Mouse (Mus musculus): Measurements from ENCODE around the gene Nexn. TPM values are rescaled to one million over a fixed set of nuclear protein-coding genes. Genes with fewer than 3 reads are reported as not detected.

Gene Nexn
- polyA plus RNA-seq, 1 experiment from 2014 or later: 5.9 TPM

GRCm38 (mm10) chr3:152192238-152192931, 73.8 kb downstream of the Nexn start:
- WGBS: 45% methylated on average over 9 of the region's 11 CpGs
- no peaks in the 10 kb centered on the region for H3K9me3 ChIP-seq (ENCODE audit: control insufficient read depth, low read length)
- no peaks in the 10 kb centered on the region for H3K36me3 ChIP-seq (ENCODE audit: control insufficient read depth, insufficient read depth, low read length)
- DNase-seq (ENCODE audit: low spot score): no peak
- peaks cover 2% of the 10 kb centered on the region; the same call in 1 of the 2 replicates for H3K4me1 ChIP-seq (ENCODE audit: control insufficient read depth, insufficient read depth, low read length)
- H3K27me3 ChIP-seq (ENCODE audit: control insufficient read depth, insufficient read depth, low read length): no peaks in the 10 kb centered on the region
- H3K27ac ChIP-seq (ENCODE audit: low read depth, low read length): no peak overlapping the region
- peak overlapping the region; percentile 17 for H3K4me3 ChIP-seq (ENCODE audit: low read depth, low read length)
- H3K9ac ChIP-seq (ENCODE audit: low read length): 0 out of 2 replicates have a peak overlapping the region, but pooled peaks have one; percentile 3
- peak overlapping the region; percentile 36 for H3K4me2 ChIP-seq (ENCODE audit: low read depth)
- no peak for ATAC-seq (ENCODE audit: insufficient read depth, low FRiP score, low TSS enrichment)

- H3K9me3 ChIP-seq (ENCODE audit: control insufficient read depth, low read length): no peaks in the 10 kb centered on the region
- ATAC-seq (ENCODE audit: insufficient read depth, low FRiP score, low TSS enrichment) (no peak; the same call in 1 of the 2 replicates), DNase-seq (ENCODE audit: low spot score) (peak; percentile 27)
- no peaks in the 10 kb centered on the region; the same call in 1 of the 2 replicates for H3K36me3 ChIP-seq (ENCODE audit: control insufficient read depth, insufficient read depth, low read length)
- H3K4me1 ChIP-seq (ENCODE audit: control insufficient read depth, insufficient read depth, low read length): peaks cover 2% of the 10 kb centered on the region; the same call in 1 of the 2 replicates
- no peak overlapping the region for H3K27ac ChIP-seq (ENCODE audit: low read depth, low read length)
- 33% methylated on average over 6 of the region's 6 CpGs for WGBS
- H3K4me2 ChIP-seq (ENCODE audit: low read depth): peak overlapping the region; percentile 36
- H3K27me3 ChIP-seq (ENCODE audit: control insufficient read depth, insufficient read depth, low read length): no peaks in the 10 kb centered on the region
- H3K4me3 ChIP-seq (ENCODE audit: low read depth, low read length): peak overlapping the region; percentile 17
- peak overlapping the region; percentile 3; the same call in 1 of the 2 replicates for H3K9ac ChIP-seq (ENCODE audit: low read length)
Measured at GRCm38 (mm10) chr3:152191791-152192237, 74.3 kb downstream of the Nexn start.

GRCm38 (mm10) chr3:152190679-152191477, 75.3 kb downstream of the Nexn start:
- peaks cover 2% of the 10 kb centered on the region; the same call in 1 of the 2 replicates for H3K4me1 ChIP-seq (ENCODE audit: control insufficient read depth, insufficient read depth, low read length)
- 83% methylated on average over 9 of the region's 9 CpGs for WGBS
- no peak overlapping the region for H3K9ac ChIP-seq (ENCODE audit: low read length)
- no peaks in the 10 kb centered on the region; the same call in 1 of the 2 replicates for H3K36me3 ChIP-seq (ENCODE audit: control insufficient read depth, insufficient read depth, low read length)
- H3K4me3 ChIP-seq (ENCODE audit: low read depth, low read length): no peak overlapping the region
- no peak overlapping the region for H3K27ac ChIP-seq (ENCODE audit: low read depth, low read length)
- H3K9me3 ChIP-seq (ENCODE audit: control insufficient read depth, low read length): no peaks in the 10 kb centered on the region
- DNase-seq (ENCODE audit: low spot score): no peak
- H3K4me2 ChIP-seq (ENCODE audit: low read depth): 0 out of 2 replicates have a peak overlapping the region, but pooled peaks have one; percentile 6
- ATAC-seq (ENCODE audit: insufficient read depth, low FRiP score, low TSS enrichment): no peak
- H3K27me3 ChIP-seq (ENCODE audit: control insufficient read depth, insufficient read depth, low read length): no peaks in the 10 kb centered on the region

GRCm38 (mm10) chr3:152189306-152189705, 76.8 kb downstream of the Nexn start:
- Histone ChIP-seq H3K27ac (ENCODE audit: low read depth, low read length) (no peak overlapping the region), H3K4me2 (ENCODE audit: low read depth) (no peak overlapping the region), H3K36me3 (ENCODE audit: control insufficient read depth, insufficient read depth, low read length) (no peaks in the 10 kb centered on the region; the same call in 1 of the 2 replicates), H3K27me3 (ENCODE audit: control insufficient read depth, insufficient read depth, low read length) (no peaks in the 10 kb centered on the region), H3K9me3 (ENCODE audit: control insufficient read depth, low read length) (no peaks in the 10 kb centered on the region), H3K4me1 (ENCODE audit: control insufficient read depth, insufficient read depth, low read length) (peaks cover 2% of the 10 kb centered on the region; the same call in 1 of the 2 replicates), H3K9ac (ENCODE audit: low read length) (no peak overlapping the region), H3K4me3 (ENCODE audit: low read depth, low read length) (no peak overlapping the region)
- WGBS: 84% methylated on average over 4 of the region's 4 CpGs
- DNase-seq (ENCODE audit: low spot score) (no peak), ATAC-seq (ENCODE audit: insufficient read depth, low FRiP score, low TSS enrichment) (no peak)

Other genes with a start within 250 kb of the Nexn start
- 1.1 and 1.6 TPM in 2 replicates for gene Gipc2, start 100.1 kb downstream of the Nexn start, polyA plus RNA-seq (2014; fragmentation: Nextera tagmentation; extraction: Ambion mirVana)
- 26.5 and 27.0 TPM in 2 replicates for gene Dnajb4, start 56.0 kb downstream of the Nexn start, polyA plus RNA-seq (2014; fragmentation: Nextera tagmentation; extraction: Ambion mirVana)
- gene Fubp1, start 55.9 kb downstream of the Nexn start, polyA plus RNA-seq (2014; fragmentation: Nextera tagmentation; extraction: Ambion mirVana): 399 and 403 TPM in 2 replicates
- 19.4 and 20.6 TPM in 2 replicates for gene Miga1, start 74.1 kb upstream of the Nexn start, polyA plus RNA-seq (2014; fragmentation: Nextera tagmentation; extraction: Ambion mirVana)
- gene Usp33, start 80.1 kb upstream of the Nexn start, polyA plus RNA-seq (2014; fragmentation: Nextera tagmentation; extraction: Ambion mirVana): 81.3 and 81.9 TPM in 2 replicates
- 59.4 and 64.6 TPM in 2 replicates for gene Zzz3, start 129.1 kb upstream of the Nexn start, polyA plus RNA-seq (2014; fragmentation: Nextera tagmentation; extraction: Ambion mirVana)